Mouse (Mus musculus): ENCODE data around the gene Trappc2.

DNA sequence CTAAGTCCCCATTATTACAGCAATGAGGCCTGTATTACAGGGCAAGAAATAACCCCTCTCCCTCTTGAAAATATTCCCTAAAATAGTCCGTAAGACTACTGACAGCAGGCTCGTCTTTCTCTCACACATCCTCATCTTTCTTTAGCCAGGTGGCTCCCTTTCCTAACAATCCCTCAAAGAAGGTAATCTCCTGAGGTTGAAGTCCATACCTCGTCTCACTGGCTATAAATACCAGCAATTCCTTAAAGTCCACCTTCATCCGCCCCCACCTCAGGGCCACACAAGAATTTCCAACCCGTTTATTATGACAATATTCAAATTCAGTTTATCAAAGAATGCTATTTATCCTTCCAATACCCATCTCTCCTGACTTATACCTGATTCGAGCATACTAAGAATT lies 32.2 kb downstream of the Trappc2 start:
- TF ChIP-seq CTCF (IDR thresholded peaks at IDR 0.05; ENCODE audit: low read depth): no peak
- no peak for TF ChIP-seq EP300 (IDR thresholded peaks at IDR 0.05; ENCODE audit: low read depth)

Measured in liver, postnatal 0 days (tissue).